In the genomic region with DNA sequence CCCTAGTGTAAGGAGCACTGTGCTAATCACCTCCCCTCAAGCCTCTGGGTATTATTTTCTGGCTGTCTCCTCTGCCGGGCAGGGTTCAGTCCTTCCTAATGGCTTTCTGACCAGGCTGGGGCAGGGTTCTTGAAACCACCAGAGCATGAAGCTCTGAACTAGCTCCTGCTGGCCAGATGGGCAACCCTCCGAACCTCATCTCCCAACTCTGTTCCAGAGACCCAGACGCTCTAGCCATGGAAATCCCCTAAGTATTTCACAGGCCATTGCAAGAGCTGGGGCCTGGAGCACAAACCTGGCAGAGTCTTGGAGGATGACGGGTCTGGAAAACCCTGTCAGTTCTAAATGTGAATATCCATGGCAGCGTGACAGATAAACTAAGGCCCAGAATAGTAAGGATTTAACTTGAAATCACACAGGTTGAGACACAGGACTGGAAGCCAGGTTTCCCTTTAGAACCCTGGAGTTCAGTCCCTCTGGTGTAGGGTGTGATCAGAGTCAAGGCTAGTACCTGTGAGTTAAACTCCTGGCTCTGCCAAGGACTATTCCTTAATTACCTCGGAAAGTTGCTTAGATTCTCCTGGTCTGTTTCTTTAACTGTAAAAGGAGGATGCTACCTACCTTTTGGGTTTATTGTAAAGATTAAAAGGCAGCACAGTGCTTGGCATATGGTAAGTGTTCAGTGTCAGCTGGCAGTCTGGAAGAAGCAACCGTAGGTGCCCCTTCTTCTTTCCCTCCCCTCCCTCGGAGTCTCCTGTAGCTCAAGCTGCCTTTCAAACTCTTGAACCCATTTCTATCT, we compare ENCODE assay signal across 8 mouse cellular contexts. TPM values are rescaled to one million over a fixed set of nuclear protein-coding genes. Genes with fewer than 3 reads are reported as not detected.
A peak's percentile ranks its signal among the peaks of the same experiment; 100 is the strongest.
DNase-seq lines count a peak whose midpoint lies in the region; ATAC-seq and TF ChIP-seq lines count a peak whose summit lies in the region.

A gene (plus strand): TSS at position 799 of the 799 bp plus-strand sequence.

- no peak for TF ChIP-seq CTCF in bone marrow macrophage, adult 2 months (IDR thresholded peaks at IDR 0.05; ENCODE audit: low read depth, low read length)
- no peak for TF ChIP-seq CTCF in small intestine, adult 2 months (IDR thresholded peaks at IDR 0.05; ENCODE audit: extremely low read depth, insufficient read length, insufficient replicate concordance, low read depth, low read length)

- H3K27me3 ChIP-seq in limb, embryonic 15.5 days = peaks cover 5% of the 10 kb centered on the region; the same call in 1 of the 2 replicates
- H3K27me3 ChIP-seq in small intestine, adult 2 months (ENCODE audit: control insufficient read depth, insufficient read depth, low read length) = no peaks in the 10 kb centered on the region

- TF ChIP-seq POLR2A in bone marrow macrophage, adult 2 months (IDR thresholded peaks at IDR 0.05; ENCODE audit: borderline replicate concordance, low read depth, low read length) = no peak
- no peak for TF ChIP-seq POLR2A in small intestine, adult 2 months (IDR thresholded peaks at IDR 0.05; ENCODE audit: low read depth, low read length)

- H3K4me3 ChIP-seq in bone marrow macrophage, adult 2 months (ENCODE audit: insufficient read depth, low read length) = peak within 1 kb of the TSS; percentile 76
- peak within 1 kb of the TSS; percentile 98 for H3K4me3 ChIP-seq in limb, embryonic 15.5 days
- H3K4me3 ChIP-seq in small intestine, adult 2 months (ENCODE audit: low read depth, low read length) = peak within 1 kb of the TSS; percentile 76

- H3K27ac ChIP-seq in bone marrow macrophage, adult 2 months (ENCODE audit: insufficient read depth, low read depth, low read length) = peak within 1 kb of the TSS; percentile 90
- peak within 1 kb of the TSS; percentile 97 for H3K27ac ChIP-seq in limb, embryonic 15.5 days
- peak within 1 kb of the TSS; percentile 94 for H3K27ac ChIP-seq in small intestine, adult 2 months (ENCODE audit: insufficient read depth, low read depth, low read length)

- H3K9me3 ChIP-seq in limb, embryonic 15.5 days = no peaks in the 10 kb centered on the region

- no peak for ATAC-seq in limb, embryonic 15.5 days (ENCODE audit: insufficient number of reproducible peaks, low FRiP score, low TSS enrichment, low read depth)

- no peaks in the 10 kb centered on the region for H3K36me3 ChIP-seq in limb, embryonic 15.5 days
- H3K36me3 ChIP-seq in small intestine, adult 2 months (ENCODE audit: control insufficient read depth, insufficient read depth, low read length) = no peaks in the 10 kb centered on the region

- peak within 1 kb of the TSS; percentile 85 for H3K9ac ChIP-seq in limb, embryonic 15.5 days

- DNase-seq in heart, adult 11 months = peak; percentile 91
- no peak for DNase-seq in heart, adult 9 months (ENCODE audit: low spot score in 2 of 2)
- no peak for DNase-seq in gastrocnemius, postnatal 4 days (ENCODE audit: low spot score in 2 of 2)
- peak; percentile 82 for DNase-seq in kidney, adult 11 months
- no peak for DNase-seq in urinary bladder, postnatal 14 days (ENCODE audit: low spot score)

- H3K4me1 ChIP-seq in bone marrow macrophage, adult 2 months (ENCODE audit: control insufficient read depth, insufficient read depth, low read length) = peaks cover 15% of the 10 kb centered on the region
- peaks cover 17% of the 10 kb centered on the region for H3K4me1 ChIP-seq in limb, embryonic 15.5 days
- peaks cover 4% of the 10 kb centered on the region; the same call in 1 of the 2 replicates for H3K4me1 ChIP-seq in small intestine, adult 2 months (ENCODE audit: control insufficient read depth, insufficient read depth, insufficient read length, low read length)

- H3K4me2 ChIP-seq in limb, embryonic 15.5 days = peak within 1 kb of the TSS; percentile 80

- 42% methylated on average over 8 of the region's 8 CpGs for WGBS in limb, embryonic 15.5 days
- 60% methylated on average over 8 of the region's 8 CpGs for WGBS in small intestine, adult 2 months

RNA-seq across cellular contexts. Expression of the gene that starts here (rescaled TPM):
- polyA plus RNA-seq in bone marrow macrophage, adult 2 months (2012; ENCODE audit: insufficient read depth, insufficient read length, missing spikeins) = 60.0 and 63.1 TPM in 2 replicates
- total RNA-seq in gastrocnemius, postnatal 4 days (2021) = 100 to 1,000 TPM; 159 to 202 TPM
- polyA plus RNA-seq in limb, embryonic 15.5 days (2015; fragmentation: Nextera tagmentation; extraction: Ambion mirVana) = 16.7 and 20.8 TPM in 2 replicates
- polyA plus RNA-seq in small intestine, adult 2 months (2012; rRNA removed) = 161 and 164 TPM in 2 replicates

Comparison
In these comparisons a context has a peak if more than half of its experiments do, and no peak if none do; other contexts are left out.
1. DNase-seq: peak in heart, adult 11 months (single experiment) and kidney, adult 11 months (single experiment); none in heart, adult 9 months (0 of 2), gastrocnemius, postnatal 4 days (0 of 2) and urinary bladder, postnatal 14 days (single experiment).
2. Peak in every context shown above with its lines, with median percentiles within 50 percentile points of each other: H3K27ac ChIP-seq and H3K4me3 ChIP-seq.